Mouse (Mus musculus) natural killer cell, adult 2 months (primary cell): ENCODE data around the gene C9.

Experiments
- DNase-seq, 2 experiments: peaks; one replicate each; pipeline ENCODE4 v3.0.0; 2022; ENCODE audit warnings: low spot score in 2 of 2

The C9 gene

GRCm38 (mm10) chr15:6445135-6445534 is at the start of gene C9:
TSS of gene C9 (plus strand) at chr15:6445327.
- no peak for DNase-seq

- DNase-seq, result no peak
Observed at GRCm38 (mm10) chr15:6398211-6398610, 46.9 kb upstream of the C9 start.

GRCm38 (mm10) chr15:6398881-6399280 is 46.2 kb upstream of the C9 start:
- DNase-seq, result no peak

GRCm38 (mm10) chr15:6400115-6400514 is 45.0 kb upstream of the C9 start:
- no peak for DNase-seq

- DNase-seq, result no peak
Observed at GRCm38 (mm10) chr15:6402433-6402832, 42.7 kb upstream of the C9 start.

- no peak for DNase-seq
Observed at GRCm38 (mm10) chr15:6404172-6404571, 41.0 kb upstream of the C9 start.

GRCm38 (mm10) chr15:6406771-6407170 is 38.4 kb upstream of the C9 start:
- no peak for DNase-seq

- DNase-seq, result no peak
Observed at GRCm38 (mm10) chr15:6409031-6409430, 36.1 kb upstream of the C9 start.

GRCm38 (mm10) chr15:6410161-6410560 is 35.0 kb upstream of the C9 start:
- DNase-seq, result no peak

- no peak for DNase-seq
Observed at GRCm38 (mm10) chr15:6411334-6411733, 33.8 kb upstream of the C9 start.

- no peak for DNase-seq
Observed at GRCm38 (mm10) chr15:6415317-6415716, 29.8 kb upstream of the C9 start.

GRCm38 (mm10) chr15:6431777-6432176 is 13.3 kb upstream of the C9 start:
- DNase-seq, result no peak

GRCm38 (mm10) chr15:6432411-6432810 is 12.7 kb upstream of the C9 start:
- DNase-seq, result no peak

- no peak for DNase-seq
Observed at GRCm38 (mm10) chr15:6435281-6435680, 9.8 kb upstream of the C9 start.

GRCm38 (mm10) chr15:6435773-6436172 is 9.4 kb upstream of the C9 start:
- peak in 1 of 2 experiments; percentile 10 for DNase-seq

GRCm38 (mm10) chr15:6438685-6439084 is 6.4 kb upstream of the C9 start:
- DNase-seq, result no peak

- DNase-seq, result no peak
Observed at GRCm38 (mm10) chr15:6444452-6444851, 675 bp upstream of the C9 start.

- DNase-seq, result no peak
Observed at GRCm38 (mm10) chr15:6446181-6446580, 1.1 kb downstream of the C9 start.

- DNase-seq, result no peak
Observed at GRCm38 (mm10) chr15:6448892-6449291, 3.8 kb downstream of the C9 start.

GRCm38 (mm10) chr15:6454461-6454860 is 9.3 kb downstream of the C9 start:
- no peak for DNase-seq

GRCm38 (mm10) chr15:6461381-6461780 is 16.3 kb downstream of the C9 start:
- no peak for DNase-seq

- DNase-seq, result no peak
Observed at GRCm38 (mm10) chr15:6463361-6463923, 18.3 kb downstream of the C9 start.

- DNase-seq, result no peak
Observed at GRCm38 (mm10) chr15:6466995-6467394, 21.9 kb downstream of the C9 start.

GRCm38 (mm10) chr15:6468845-6469244 is 23.7 kb downstream of the C9 start:
- no peak for DNase-seq
